Mouse (Mus musculus) kidney, postnatal 14 days (tissue): ENCODE measurements around the gene Flot1.
A peak's percentile ranks its signal among the peaks of the same experiment; 100 is the strongest.
"Not testable (repeated sequence)": the region's sequence is repeated elsewhere in the genome, so short reads cannot be mapped to it uniquely, and the experiment has no call there.

Source experiments
- DNase-seq: peaks from one replicate; pipeline ENCODE4 v3.0.0; 2022; ENCODE audit warnings: mixed read lengths

Gene Flot1

GRCm38 (mm10) chr17:35837487-35837886 is 14.5 kb downstream of the Flot1 start:
- peak; percentile 61 for DNase-seq

DNA sequence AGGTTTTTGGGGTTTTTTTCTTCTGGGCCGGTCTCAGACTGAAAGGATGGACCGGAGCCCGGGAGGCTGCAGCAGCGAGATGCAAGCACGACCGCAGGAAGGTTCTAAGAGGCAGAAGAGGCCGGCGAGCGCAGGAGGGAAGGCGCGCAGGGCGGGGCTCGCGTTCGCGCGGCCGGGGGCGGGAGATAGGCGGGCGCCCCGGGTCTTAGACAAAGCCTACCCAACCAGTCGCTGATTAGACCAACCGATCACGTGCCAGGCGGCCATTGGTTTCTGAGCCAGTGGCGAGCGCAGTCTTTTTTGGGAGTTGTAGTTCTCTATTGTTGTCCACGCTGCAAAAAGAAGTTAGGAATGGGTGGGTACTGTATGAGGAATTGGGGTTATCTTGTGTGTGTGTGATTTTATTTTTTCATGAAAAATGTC is 15.1 kb downstream of the Flot1 start, which contains the start of gene Tubb5:
Tubb5 (minus strand) TSS at position 185 of the 423 bp plus-strand sequence.
- DNase-seq, result peak; percentile 98

- no peak for DNase-seq
These were observed 15.5 kb downstream of the Flot1 start for GRCm38 (mm10) chr17:35838570-35838969.

- DNase-seq, result not testable (repeated sequence)
These were observed 16.0 kb downstream of the Flot1 start for GRCm38 (mm10) chr17:35839002-35839401.

- DNase-seq, result no peak
These were observed 17.5 kb downstream of the Flot1 start for GRCm38 (mm10) chr17:35840561-35840960.

- peak; percentile 100 for DNase-seq
These were observed 18.3 kb downstream of the Flot1 start, which contains the start of gene Mdc1 for GRCm38 (mm10) chr17:35841076-35841950. Gene Mdc1 (plus strand): TSS chr17:35841515.

DNA sequence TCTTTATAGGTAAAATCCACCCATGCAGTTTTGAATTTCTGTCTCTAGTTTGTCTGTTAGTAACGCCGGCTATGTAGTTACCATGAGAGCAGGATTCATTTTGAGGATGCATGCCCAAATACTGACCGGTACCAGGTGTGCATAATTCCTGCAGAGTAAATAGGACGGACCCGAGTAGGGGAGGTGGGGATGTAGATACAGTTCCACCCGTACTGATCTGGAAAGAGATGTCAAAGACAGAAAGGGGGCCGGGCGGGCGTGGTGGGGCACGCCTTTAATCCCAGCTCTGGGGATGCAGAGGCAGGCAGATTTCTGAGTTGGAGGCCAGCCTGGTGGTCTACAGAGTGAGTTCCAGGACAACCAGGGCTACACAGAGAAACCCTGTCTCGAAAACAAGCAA is 19.0 kb downstream of the Flot1 start:
- DNase-seq, result no peak

DNA sequence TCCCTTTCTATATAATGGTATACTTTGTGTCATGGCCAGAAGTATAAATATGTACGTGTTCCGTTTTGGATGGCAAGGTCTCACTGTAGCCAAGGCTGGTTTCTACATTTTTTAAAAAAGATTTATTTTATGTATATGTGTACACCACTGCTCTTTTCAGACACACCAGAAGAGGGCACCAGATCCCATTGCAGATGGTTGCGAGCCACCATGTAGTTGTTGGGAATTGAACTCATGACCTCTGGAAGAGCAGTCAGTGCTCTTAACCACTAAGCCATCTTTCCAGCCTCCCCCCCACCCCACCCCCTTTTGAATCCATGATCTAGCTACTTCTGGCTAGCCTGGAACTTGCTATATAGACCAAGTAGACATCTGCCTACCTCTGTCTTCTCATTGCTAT is 20.5 kb downstream of the Flot1 start:
- DNase-seq, result no peak

DNA sequence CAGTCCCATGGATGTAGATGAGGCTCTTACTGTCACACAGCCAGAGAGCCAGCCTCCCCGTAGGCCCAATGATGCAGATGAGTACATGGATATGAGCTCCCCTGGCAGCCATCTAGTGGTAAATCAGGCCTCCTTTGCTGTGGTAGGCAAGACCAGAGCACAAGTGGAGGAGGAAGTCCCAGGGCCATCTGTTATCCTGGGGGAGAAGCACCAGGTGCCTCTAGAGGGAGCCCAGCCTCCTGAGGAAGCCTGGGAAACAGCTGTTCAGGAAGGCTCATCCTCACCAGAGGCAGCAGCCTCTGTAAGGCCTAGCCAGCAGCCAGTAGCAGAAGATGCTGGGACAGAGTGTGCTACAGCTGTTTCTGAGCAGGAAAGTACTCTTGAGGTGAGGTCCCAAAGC is 25.1 kb downstream of the Flot1 start:
- peak; percentile 49 for DNase-seq

DNA sequence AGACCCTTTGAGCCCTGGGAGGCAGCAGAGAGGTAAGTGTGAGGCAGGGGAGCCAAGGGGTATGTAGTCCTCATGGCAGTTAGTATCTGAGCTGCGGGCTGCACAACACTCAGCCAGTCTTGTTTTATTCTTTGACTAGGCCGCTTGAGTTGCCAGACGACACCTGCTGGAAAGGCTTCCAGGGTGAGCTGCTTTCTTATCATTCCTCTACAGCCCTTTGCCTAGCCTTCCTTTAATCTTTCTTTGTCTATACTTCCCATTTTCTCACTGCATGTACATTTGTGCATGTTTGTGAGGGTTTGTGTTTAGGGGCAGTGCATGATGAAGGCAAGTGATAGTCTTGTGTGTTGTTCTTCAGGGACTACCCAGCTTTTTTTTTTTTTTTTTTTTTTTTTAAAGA is 27.9 kb downstream of the Flot1 start:
- no peak for DNase-seq

DNA sequence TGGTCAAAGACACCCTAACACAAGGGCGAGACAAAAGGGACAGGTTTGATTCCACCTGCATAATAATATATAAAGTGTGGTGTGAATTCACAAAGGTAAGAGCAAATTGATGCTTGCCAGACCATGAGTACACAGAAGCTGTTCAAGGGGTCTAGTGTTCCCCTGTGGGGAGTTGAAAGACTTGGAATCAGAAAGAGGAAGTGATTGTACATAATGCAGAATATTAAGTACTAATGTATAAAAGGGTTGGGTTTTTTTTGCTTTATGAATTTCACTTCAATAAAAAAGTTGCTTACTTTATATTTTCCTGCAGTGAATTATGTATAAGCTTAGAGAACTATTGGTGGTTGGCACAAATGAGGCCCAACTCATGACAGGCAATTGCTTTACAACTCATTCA is 36.3 kb downstream of the Flot1 start:
- no peak for DNase-seq

DNA sequence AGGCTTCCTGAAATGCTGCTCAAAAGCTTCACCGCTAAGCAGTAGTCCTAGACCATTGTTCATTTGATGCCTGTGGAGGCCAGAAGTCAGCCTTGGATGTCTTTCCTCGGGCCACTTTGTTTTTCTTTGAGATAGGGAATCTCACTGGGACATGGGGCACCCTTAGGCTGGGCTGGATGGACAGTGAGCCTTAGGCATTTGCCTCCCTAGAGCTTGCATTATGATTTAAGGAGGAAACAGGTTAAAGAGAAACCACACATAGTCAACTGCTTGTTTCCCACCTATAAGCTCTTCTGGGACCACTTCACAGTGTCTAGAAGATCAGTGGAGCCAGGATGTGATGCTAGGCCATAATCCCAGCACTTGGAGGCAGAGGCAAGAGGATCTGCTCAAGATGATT is 36.8 kb downstream of the Flot1 start:
- DNase-seq, result no peak

DNA sequence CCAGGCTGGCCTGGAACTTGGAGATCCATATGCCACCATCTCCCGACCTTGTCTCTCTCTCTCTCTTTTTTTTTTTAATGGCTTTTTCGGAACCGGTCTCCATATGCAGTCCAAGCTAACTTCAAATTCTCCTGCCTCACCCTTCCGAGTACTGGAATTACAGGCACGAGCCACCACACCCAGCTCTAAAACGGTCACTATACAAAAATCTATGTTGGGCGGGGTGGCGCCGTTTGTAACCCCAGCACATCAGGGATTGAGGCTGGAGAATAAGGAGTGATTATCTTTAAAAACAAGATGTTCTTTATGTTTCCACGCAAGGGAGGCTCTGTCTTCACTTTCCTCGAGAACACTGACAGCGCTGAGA is 37.8 kb downstream of the Flot1 start:
- no peak for DNase-seq

DNA sequence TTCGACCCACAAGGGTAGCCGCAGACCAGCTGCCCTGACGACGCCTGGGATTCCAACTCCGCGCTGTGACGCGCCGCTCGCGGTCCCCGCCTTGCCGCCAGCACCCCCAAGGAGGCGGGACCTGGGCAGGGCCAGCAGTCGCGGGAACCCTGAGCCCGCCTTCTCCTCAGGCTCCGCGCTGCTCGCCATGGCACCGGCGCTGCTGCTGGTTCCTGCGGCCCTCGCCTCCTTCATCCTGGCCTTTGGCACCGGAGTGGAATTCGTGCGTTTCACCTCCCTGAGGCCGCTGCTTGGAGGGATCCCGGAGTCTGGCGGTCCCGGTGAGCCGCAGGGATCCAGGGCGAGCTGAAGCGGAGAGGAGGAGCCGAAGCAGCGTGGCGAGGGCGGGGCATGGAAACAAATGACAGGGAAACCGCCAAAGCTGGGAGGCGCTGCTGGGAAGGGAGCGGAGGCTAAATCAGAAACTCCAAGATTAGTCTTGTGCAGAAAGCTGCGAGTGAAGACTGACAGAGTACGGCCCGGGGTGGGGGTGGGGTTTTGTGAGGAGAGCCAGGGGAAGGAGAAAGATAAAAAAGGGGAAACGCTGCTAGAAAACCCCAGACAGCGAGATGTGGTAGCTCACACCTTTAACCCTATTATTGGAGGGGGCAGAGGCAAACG is 38.3 kb downstream of the Flot1 start, which contains the start of gene Nrm:
Nrm (plus strand) TSS at position 121 of the 660 bp plus-strand sequence.
- peak; percentile 93 for DNase-seq

- DNase-seq, result no peak
These were observed 41.9 kb downstream of the Flot1 start for GRCm38 (mm10) chr17:35864832-35865353.

DNA sequence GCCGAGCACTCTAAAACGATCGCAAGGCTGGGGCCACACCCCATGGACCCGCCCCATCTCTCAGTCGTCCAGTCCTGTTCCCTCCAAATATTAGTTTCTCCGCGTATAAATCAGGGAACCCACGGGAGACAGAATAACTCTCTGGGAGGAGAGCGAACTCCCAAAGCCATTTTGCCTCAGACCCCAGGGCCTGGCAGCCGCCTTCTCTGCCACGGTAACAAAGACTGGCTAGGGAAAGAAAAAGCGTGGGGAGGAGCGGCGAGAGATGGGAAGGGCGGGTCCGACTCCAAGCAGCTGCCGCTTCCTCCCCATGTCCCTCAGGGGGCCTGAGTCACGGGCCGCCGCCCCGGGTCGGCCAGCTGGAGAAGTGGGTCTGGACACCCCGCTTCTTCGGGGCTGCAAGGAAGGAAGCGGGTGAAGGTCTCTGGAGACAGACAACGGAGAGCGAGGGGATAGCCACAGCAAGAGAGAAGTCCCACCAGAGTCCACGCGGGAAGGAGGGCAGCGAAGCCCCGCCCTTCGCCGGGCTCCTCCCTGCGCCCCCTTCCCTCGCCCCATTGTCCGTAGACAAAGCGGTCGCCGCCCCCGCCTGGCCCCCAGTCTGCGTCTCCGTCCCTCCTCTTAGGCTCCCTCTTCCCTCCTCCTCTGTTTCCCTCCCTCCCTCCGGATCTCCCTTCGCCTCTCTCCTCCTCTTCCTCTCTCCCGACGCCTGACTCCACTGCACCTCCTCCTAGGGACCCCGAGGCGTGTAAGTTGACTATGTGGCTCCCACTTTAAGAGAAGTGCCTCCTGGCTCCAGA is 42.7 kb downstream of the Flot1 start, which contains the start of gene Ppp1r18:
Ppp1r18 (plus strand) TSS at position 113 of the 800 bp plus-strand sequence.
- peak; percentile 79 for DNase-seq

DNA sequence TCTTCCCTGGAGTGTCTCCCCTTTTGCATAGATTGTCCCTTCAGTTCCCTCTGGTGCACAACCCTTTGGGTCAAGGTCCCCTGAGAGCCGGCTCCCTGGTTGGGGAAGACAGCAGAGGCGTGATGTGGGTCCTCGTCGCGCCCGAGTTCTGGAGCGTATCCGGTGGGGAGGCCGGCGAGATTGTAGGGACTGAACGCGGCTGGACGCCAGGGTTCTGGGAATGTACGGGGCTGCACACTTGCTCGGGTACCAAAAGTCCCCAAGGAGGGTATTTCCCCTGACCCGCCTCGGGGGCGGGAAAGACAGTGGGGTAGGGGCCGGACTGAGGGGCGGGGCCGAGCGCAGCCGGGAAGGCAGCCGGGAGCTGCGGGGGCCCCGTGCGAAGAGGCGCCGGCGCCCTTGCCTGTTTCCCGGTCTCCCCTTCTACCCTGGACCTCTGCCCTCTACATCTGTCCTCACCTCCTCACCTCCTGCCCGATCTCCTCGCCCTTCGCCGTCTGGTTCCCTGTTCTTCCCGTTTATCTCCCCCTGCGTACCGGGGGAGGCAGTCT is 43.3 kb downstream of the Flot1 start:
- peak; percentile 77 for DNase-seq

DNA sequence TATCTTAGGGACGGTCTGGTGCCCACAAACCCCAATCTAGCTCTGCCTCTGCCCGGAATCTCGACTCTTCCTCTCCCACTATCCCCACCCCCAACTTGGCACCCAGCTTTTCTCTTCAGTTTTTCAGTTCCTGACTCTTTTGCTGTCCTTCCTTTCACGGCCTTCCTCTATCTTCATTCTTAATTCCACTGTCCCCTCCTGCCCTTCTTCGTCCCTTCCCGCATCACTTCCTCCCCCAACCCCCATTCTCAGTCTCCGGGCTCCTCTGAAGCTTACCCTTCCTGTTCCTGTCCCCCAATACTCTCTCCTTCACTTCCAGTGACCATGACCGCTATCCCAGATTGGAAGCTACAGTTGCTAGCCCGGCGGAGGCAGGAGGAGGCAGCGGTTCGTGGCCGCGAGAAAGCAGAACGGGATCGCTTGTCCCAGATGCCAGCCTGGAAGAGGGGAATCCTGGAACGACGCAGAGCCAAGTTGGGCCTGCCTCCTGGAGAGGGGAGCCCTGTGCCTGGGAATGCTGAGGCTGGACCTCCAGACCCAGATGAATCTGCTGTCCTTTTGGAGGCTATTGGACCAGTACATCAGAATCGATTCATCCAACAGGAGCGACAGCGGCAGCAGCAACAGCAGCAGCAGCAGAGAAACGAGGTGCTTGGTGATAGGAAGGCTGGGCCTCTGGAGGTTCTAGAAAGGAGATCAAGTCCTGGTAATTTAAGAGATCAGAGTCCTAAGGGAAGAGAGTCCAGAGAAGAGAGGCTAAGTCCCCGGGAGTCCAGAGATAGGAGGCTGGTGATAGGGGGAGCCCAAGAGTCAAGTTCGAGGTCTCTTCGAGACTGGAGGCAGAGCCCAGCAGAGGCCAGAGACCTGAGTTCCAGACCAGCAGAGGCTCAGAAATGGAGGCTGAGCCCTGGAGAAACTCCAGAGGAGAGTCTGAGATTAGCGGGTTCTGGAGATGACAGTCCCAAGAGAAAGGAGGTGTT is 44.2 kb downstream of the Flot1 start:
- peak; percentile 57 for DNase-seq

GRCm38 (mm10) chr17:35868165-35868820 is 45.3 kb downstream of the Flot1 start:
- peak; percentile 56 for DNase-seq

GRCm38 (mm10) chr17:35868961-35869345 is 45.9 kb downstream of the Flot1 start:
- no peak for DNase-seq
